Mouse (Mus musculus): ENCODE data around the gene Gm48552.

Gm48552 gene

GRCm38 (mm10) chr10:81387716-81388115 is 1.1 kb upstream of the Gm48552 start:
- no peak for DNase-seq (ENCODE audit: low spot score in 2 of 2)

- no peak for DNase-seq (ENCODE audit: low spot score in 2 of 2)
Measured at GRCm38 (mm10) chr10:81389373-81389772, 568 bp downstream of the Gm48552 start.

GRCm38 (mm10) chr10:81389801-81390677 is 1.2 kb downstream of the Gm48552 start:
- peak in 1 of 2 experiments; percentile 65 for DNase-seq (ENCODE audit: low spot score in 2 of 2)

GRCm38 (mm10) chr10:81390678-81390965 is 1.8 kb downstream of the Gm48552 start:
- no peak for DNase-seq (ENCODE audit: low spot score in 2 of 2)

GRCm38 (mm10) chr10:81392270-81392669 is 3.5 kb downstream of the Gm48552 start:
- no peak for DNase-seq (ENCODE audit: low spot score in 2 of 2)

- DNase-seq (ENCODE audit: low spot score in 2 of 2): no peak
Measured at GRCm38 (mm10) chr10:81392781-81393185, 4.0 kb downstream of the Gm48552 start, which contains the start of gene Smim24. Smim24 (plus strand) TSS chr10:81393051.

GRCm38 (mm10) chr10:81393456-81394063 is 4.8 kb downstream of the Gm48552 start:
- no peak for DNase-seq (ENCODE audit: low spot score in 2 of 2)

GRCm38 (mm10) chr10:81395127-81395526 is 6.3 kb downstream of the Gm48552 start:
- DNase-seq (ENCODE audit: low spot score in 2 of 2): peak in 1 of 2 experiments; percentile 67

GRCm38 (mm10) chr10:81395865-81396264 is 7.1 kb downstream of the Gm48552 start:
- no peak for DNase-seq (ENCODE audit: low spot score in 2 of 2)

- no peak for DNase-seq (ENCODE audit: low spot score in 2 of 2)
Measured at GRCm38 (mm10) chr10:81396749-81397148, 7.9 kb downstream of the Gm48552 start.

GRCm38 (mm10) chr10:81399296-81399695 is 10.5 kb downstream of the Gm48552 start:
- DNase-seq (ENCODE audit: low spot score in 2 of 2): no peak

- no peak for DNase-seq (ENCODE audit: low spot score in 2 of 2)
Measured at GRCm38 (mm10) chr10:81399798-81400308, 11.0 kb downstream of the Gm48552 start.

- DNase-seq (ENCODE audit: low spot score in 2 of 2): no peak
Measured at GRCm38 (mm10) chr10:81400371-81401204, 11.8 kb downstream of the Gm48552 start.

- no peak for DNase-seq (ENCODE audit: low spot score in 2 of 2)
Measured at GRCm38 (mm10) chr10:81401205-81401520, 12.4 kb downstream of the Gm48552 start.

GRCm38 (mm10) chr10:81401521-81402226 is 12.9 kb downstream of the Gm48552 start:
- DNase-seq (ENCODE audit: low spot score in 2 of 2): no peak

GRCm38 (mm10) chr10:81402227-81402765 is 13.5 kb downstream of the Gm48552 start:
- DNase-seq (ENCODE audit: low spot score in 2 of 2): no peak

- no peak for DNase-seq (ENCODE audit: low spot score in 2 of 2)
Measured at GRCm38 (mm10) chr10:81403511-81403910, 14.7 kb downstream of the Gm48552 start.

- DNase-seq (ENCODE audit: low spot score in 2 of 2): no peak
Measured at GRCm38 (mm10) chr10:81404082-81404481, 15.3 kb downstream of the Gm48552 start.

- no peak for DNase-seq (ENCODE audit: low spot score in 2 of 2)
Measured at GRCm38 (mm10) chr10:81404720-81405119, 15.9 kb downstream of the Gm48552 start.

- no peak for DNase-seq (ENCODE audit: low spot score in 2 of 2)
Measured at GRCm38 (mm10) chr10:81405588-81406201, 16.9 kb downstream of the Gm48552 start.

All from frontal cortex, postnatal 14 days (tissue).